Mouse (Mus musculus): Measurements from ENCODE around the gene Fev.

The Fev gene

GRCm38 (mm10) chr1:74877199-74877598 lies 8.0 kb downstream of the Fev start:
- no peak for DNase-seq

GRCm38 (mm10) chr1:74872218-74872617 lies 13.0 kb downstream of the Fev start:
- DNase-seq = no peak

- DNase-seq = no peak
Measured at GRCm38 (mm10) chr1:74861783-74862182, 23.4 kb downstream of the Fev start.

- peak; percentile 43 for DNase-seq
Measured at GRCm38 (mm10) chr1:74859223-74859984, 25.8 kb downstream of the Fev start.

GRCm38 (mm10) chr1:74858805-74859204 lies 26.4 kb downstream of the Fev start:
- no peak for DNase-seq

- DNase-seq = peak; percentile 95
Measured at GRCm38 (mm10) chr1:74858171-74858719, 27.0 kb downstream of the Fev start.

GRCm38 (mm10) chr1:74857677-74858076 lies 27.5 kb downstream of the Fev start:
- DNase-seq = no peak

GRCm38 (mm10) chr1:74857201-74857600 lies 28.0 kb downstream of the Fev start:
- DNase-seq = peak; percentile 40

GRCm38 (mm10) chr1:74856791-74857190 lies 28.4 kb downstream of the Fev start:
- DNase-seq = no peak

- DNase-seq = no peak
Measured at GRCm38 (mm10) chr1:74856439-74856720, 28.8 kb downstream of the Fev start.

- peak; percentile 39 for DNase-seq
Measured at GRCm38 (mm10) chr1:74855651-74856438, 29.4 kb downstream of the Fev start.

GRCm38 (mm10) chr1:74855156-74855555 lies 30.1 kb downstream of the Fev start:
- peak; percentile 35 for DNase-seq

GRCm38 (mm10) chr1:74854306-74855056 lies 30.7 kb downstream of the Fev start, which contains the start of gene Cdk5r2:
Gene Cdk5r2 (plus strand): TSS chr1:74854934.
- DNase-seq = peak; percentile 97

GRCm38 (mm10) chr1:74851001-74851775 lies 34.0 kb downstream of the Fev start:
- DNase-seq = peak; percentile 64

- DNase-seq = peak; percentile 92
Measured at GRCm38 (mm10) chr1:74850251-74850650, 35.0 kb downstream of the Fev start.

GRCm38 (mm10) chr1:74848946-74849345 lies 36.3 kb downstream of the Fev start:
- DNase-seq = peak; percentile 46

- no peak for DNase-seq
Measured at GRCm38 (mm10) chr1:74846341-74846740, 38.9 kb downstream of the Fev start.

- DNase-seq = no peak
Measured at GRCm38 (mm10) chr1:74843090-74843489, 42.1 kb downstream of the Fev start.

GRCm38 (mm10) chr1:74833255-74833654 lies 52.0 kb downstream of the Fev start:
- DNase-seq = no peak
